In the genomic region with DNA sequence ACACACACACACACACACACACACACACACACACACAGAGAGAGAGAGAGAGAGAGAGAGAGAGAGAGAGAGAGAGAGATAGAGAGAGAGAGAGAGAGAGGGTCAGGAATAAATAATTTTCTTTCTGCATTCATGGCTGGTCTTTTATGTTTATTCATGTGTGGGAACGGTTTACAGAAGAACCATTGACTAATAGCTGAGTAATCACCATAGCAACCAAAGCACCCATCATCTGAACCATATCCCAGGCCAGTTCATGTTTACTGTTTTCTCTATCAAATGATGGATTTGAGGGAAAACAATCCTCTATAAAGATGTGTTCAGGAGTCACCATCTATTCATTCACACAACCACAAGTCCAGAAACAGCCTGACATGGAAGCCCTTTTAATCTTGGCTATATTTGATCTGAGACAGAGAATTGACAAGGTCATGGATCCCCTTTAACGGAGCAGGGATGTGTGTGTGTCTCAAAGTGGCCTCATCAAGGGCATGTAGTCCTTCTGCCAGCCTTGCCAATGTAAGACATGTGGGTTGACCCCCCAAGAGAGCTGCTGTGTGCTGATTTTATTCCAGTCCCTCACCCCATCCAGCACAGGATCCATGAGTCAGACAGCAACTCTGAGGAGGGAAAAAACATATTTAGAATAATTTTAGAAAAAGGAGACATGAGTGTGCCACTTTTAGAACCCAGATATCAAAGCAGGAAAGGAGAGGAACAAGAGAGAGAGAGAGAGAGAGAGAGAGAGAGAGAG, we compare ENCODE assay signal across 15 mouse cellular contexts.
DNase-seq lines count a peak whose midpoint lies in the region; ATAC-seq and TF ChIP-seq lines count a peak whose summit lies in the region.
"Had no signal": no experiment of that assay in that cellular context is flagged by ENCODE, and none has a peak within 500 bp of the region (broad histone marks: within the 10 kb centered on the region; RNA-seq: fewer than 3 reads in every experiment).

No protein-coding gene starts in this region.

- ATAC-seq in hindbrain, embryonic 13.5 days (ENCODE audit: low FRiP score): peak; percentile 62; the same call in 1 of the 2 replicates
- no peak for ATAC-seq in hindbrain, embryonic 11.5 days (ENCODE audit: low FRiP score)
- 0 out of 2 replicates have a peak, but pooled peaks have one; percentile 38 for ATAC-seq in forebrain, embryonic 16.5 days
- ATAC-seq in midbrain, embryonic 14.5 days (ENCODE audit: low FRiP score, low TSS enrichment): no peak; the same call in 1 of the 2 replicates
- ATAC-seq: inflammation-experienced regulatory T-cells, adult 6 months had no signal

- H3K4me1 ChIP-seq in hindbrain, embryonic 13.5 days (replicated peaks): peaks cover 21% of the 10 kb centered on the region
- no peaks in the 10 kb centered on the region for H3K4me1 ChIP-seq in hindbrain, embryonic 11.5 days (replicated peaks; ENCODE audit: control insufficient read depth, insufficient read depth, low read length)
- H3K4me1 ChIP-seq in forebrain, embryonic 16.5 days (replicated peaks; ENCODE audit: control insufficient read depth, insufficient read depth, low read length): peaks cover 2% of the 10 kb centered on the region; the same call in 1 of the 2 replicates
- H3K4me1 ChIP-seq in midbrain, embryonic 14.5 days (ENCODE audit: control insufficient read depth, insufficient read depth, low read length): peaks cover 17% of the 10 kb centered on the region
- H3K4me1 ChIP-seq: kidney, embryonic 15.5 days; stomach, embryonic 15.5 days had no signal

- no peak for TF ChIP-seq POLR2A in brain, embryonic 14.5 days (IDR thresholded peaks at IDR 0.05; ENCODE audit: borderline replicate concordance, extremely low read depth, insufficient read depth, insufficient read length, poor library complexity, severe bottlenecking)

- no peak overlapping the region for H3K4me3 ChIP-seq in hindbrain, embryonic 13.5 days
- no peak overlapping the region for H3K4me3 ChIP-seq in hindbrain, embryonic 11.5 days (ENCODE audit: low read depth, low read length)
- no peak overlapping the region for H3K4me3 ChIP-seq in forebrain, embryonic 16.5 days (replicated peaks; ENCODE audit: low read length)
- no peak overlapping the region for H3K4me3 ChIP-seq in midbrain, embryonic 14.5 days (replicated peaks; ENCODE audit: low read depth, low read length)
- H3K4me3 ChIP-seq: erythroblast, embryonic 14.5 days; kidney, embryonic 15.5 days; stomach, embryonic 15.5 days had no signal

- peak overlapping the region; percentile 88 for H3K27ac ChIP-seq in hindbrain, embryonic 13.5 days
- no peak overlapping the region for H3K27ac ChIP-seq in hindbrain, embryonic 11.5 days (ENCODE audit: low read depth, low read length)
- no peak overlapping the region for H3K27ac ChIP-seq in forebrain, embryonic 16.5 days (ENCODE audit: low read length)
- H3K27ac ChIP-seq in midbrain, embryonic 14.5 days (replicated peaks; ENCODE audit: low read depth, low read length): peak overlapping the region; percentile 90
- H3K27ac ChIP-seq: kidney, embryonic 15.5 days; macrophage; stomach, embryonic 15.5 days had no signal

- no peak overlapping the region for H3K9ac ChIP-seq in hindbrain, embryonic 13.5 days
- H3K9ac ChIP-seq in hindbrain, embryonic 11.5 days (ENCODE audit: low read depth, low read length): no peak overlapping the region
- H3K9ac ChIP-seq in forebrain, embryonic 16.5 days (replicated peaks; ENCODE audit: low read depth, low read length): no peak overlapping the region
- no peak overlapping the region for H3K9ac ChIP-seq in midbrain, embryonic 14.5 days (replicated peaks; ENCODE audit: low read length)
- H3K9ac ChIP-seq: kidney, embryonic 15.5 days; stomach, embryonic 15.5 days had no signal

- no peaks in the 10 kb centered on the region for H3K27me3 ChIP-seq in hindbrain, embryonic 13.5 days
- no peaks in the 10 kb centered on the region for H3K27me3 ChIP-seq in hindbrain, embryonic 11.5 days (ENCODE audit: control insufficient read depth, insufficient read depth, low read length)
- H3K27me3 ChIP-seq in forebrain, embryonic 16.5 days (replicated peaks; ENCODE audit: control insufficient read depth, insufficient read depth, low read length): no peaks in the 10 kb centered on the region
- no peaks in the 10 kb centered on the region for H3K27me3 ChIP-seq in midbrain, embryonic 14.5 days (ENCODE audit: control insufficient read depth, insufficient read depth, low read length)
- H3K27me3 ChIP-seq: kidney, embryonic 15.5 days; stomach, embryonic 15.5 days had no signal

- TF ChIP-seq CTCF in brain, embryonic 14.5 days (IDR thresholded peaks at IDR 0.05; ENCODE audit: borderline replicate concordance, extremely low read depth, insufficient read depth, insufficient read length): no peak

- no peak for DNase-seq in hindbrain, embryonic 11.5 days (ENCODE audit: low spot score)
- DNase-seq in brain, embryonic 14.5 days (ENCODE audit: low read depth): peak; percentile 57
- peak; percentile 46 for DNase-seq in midbrain, embryonic 14.5 days
- no peak for DNase-seq in lung, adult 18-20 months
- DNase-seq in kidney, postnatal 25 days: no peak
- DNase-seq in gastrocnemius, postnatal 10 days: no peak
- DNase-seq: cerebellum, adult 9-10 months; thymus, postnatal 36 days had no signal

- H3K4me2 ChIP-seq in hindbrain, embryonic 13.5 days: no peak overlapping the region
- no peak overlapping the region for H3K4me2 ChIP-seq in hindbrain, embryonic 11.5 days (replicated peaks; ENCODE audit: low read depth, low read length)
- no peak overlapping the region for H3K4me2 ChIP-seq in forebrain, embryonic 16.5 days (ENCODE audit: low read length)
- H3K4me2 ChIP-seq in midbrain, embryonic 14.5 days (ENCODE audit: low read length): no peak overlapping the region
- H3K4me2 ChIP-seq: kidney, embryonic 15.5 days; stomach, embryonic 15.5 days had no signal

- H3K9me3 ChIP-seq in hindbrain, embryonic 13.5 days: no peaks in the 10 kb centered on the region
- H3K9me3 ChIP-seq in hindbrain, embryonic 11.5 days (ENCODE audit: control insufficient read depth, low read length): no peaks in the 10 kb centered on the region
- no peaks in the 10 kb centered on the region for H3K9me3 ChIP-seq in forebrain, embryonic 16.5 days (ENCODE audit: control insufficient read depth, low read length)
- no peaks in the 10 kb centered on the region for H3K9me3 ChIP-seq in midbrain, embryonic 14.5 days (ENCODE audit: control insufficient read depth, low read length)
- H3K9me3 ChIP-seq: kidney, embryonic 15.5 days; stomach, embryonic 15.5 days had no signal

- no peaks in the 10 kb centered on the region for H3K36me3 ChIP-seq in hindbrain, embryonic 13.5 days
- no peaks in the 10 kb centered on the region for H3K36me3 ChIP-seq in hindbrain, embryonic 11.5 days (ENCODE audit: control insufficient read depth, insufficient read depth, low read length)
- no peaks in the 10 kb centered on the region for H3K36me3 ChIP-seq in forebrain, embryonic 16.5 days (ENCODE audit: control insufficient read depth, insufficient read depth)
- H3K36me3 ChIP-seq in midbrain, embryonic 14.5 days (ENCODE audit: control insufficient read depth, insufficient read depth, low read length): no peaks in the 10 kb centered on the region
- H3K36me3 ChIP-seq: kidney, embryonic 15.5 days; stomach, embryonic 15.5 days had no signal

- WGBS in hindbrain, embryonic 13.5 days: 36% methylated on average over 2 of the region's 2 CpGs
- WGBS in hindbrain, embryonic 11.5 days: 54% methylated on average over 2 of the region's 2 CpGs
- WGBS in forebrain, embryonic 16.5 days: 32% methylated on average over 2 of the region's 2 CpGs
- 15% methylated on average over 2 of the region's 2 CpGs for WGBS in midbrain, embryonic 14.5 days

Comparison
In these comparisons a context has a peak if more than half of its experiments do, and no peak if none do; other contexts are left out.
1. ATAC-seq: peak in hindbrain, embryonic 13.5 days (single experiment) and forebrain, embryonic 16.5 days (single experiment); none in hindbrain, embryonic 11.5 days (single experiment) and midbrain, embryonic 14.5 days (single experiment).
2. H3K27ac ChIP-seq: peak in hindbrain, embryonic 13.5 days (single experiment) and midbrain, embryonic 14.5 days (single experiment); none in hindbrain, embryonic 11.5 days (single experiment) and forebrain, embryonic 16.5 days (single experiment).
3. DNase-seq: peak in brain, embryonic 14.5 days (single experiment) and midbrain, embryonic 14.5 days (single experiment); none in hindbrain, embryonic 11.5 days (single experiment), lung, adult 18-20 months (0 of 2), kidney, postnatal 25 days (0 of 2) and gastrocnemius, postnatal 10 days (single experiment).